30 mouse cellular contexts compared by ENCODE assay signal in the genomic region with DNA sequence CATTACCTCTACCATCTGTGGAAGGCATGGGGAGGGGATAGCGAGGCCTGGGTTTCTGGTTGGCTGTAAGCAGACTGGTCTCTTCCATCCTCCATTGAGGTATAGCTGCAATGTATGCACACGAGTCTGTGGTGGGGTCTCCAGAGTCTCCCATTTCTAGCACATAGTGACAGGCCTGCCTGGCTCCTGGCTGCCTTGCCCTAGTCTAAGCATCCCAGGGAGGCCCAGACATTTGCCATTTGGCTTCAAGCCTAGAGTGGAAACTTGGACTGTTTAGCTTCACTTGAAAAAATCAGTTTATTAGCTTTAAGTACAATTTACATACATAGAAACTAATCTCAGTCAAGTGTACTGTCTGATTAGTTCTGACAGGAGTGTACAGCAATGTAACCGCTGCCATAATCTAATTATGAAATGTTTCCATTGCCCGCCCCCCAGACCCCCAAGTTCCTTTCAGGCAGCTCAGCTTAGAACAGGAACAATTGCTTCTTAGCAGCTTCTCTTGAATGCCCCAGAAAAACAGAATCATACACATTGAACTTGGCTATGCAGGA. TPM values are rescaled to one million over a fixed set of nuclear protein-coding genes. Genes with fewer than 3 reads are reported as not detected.
DNase-seq lines count a peak whose midpoint lies in the region; ATAC-seq and TF ChIP-seq lines count a peak whose summit lies in the region.
"Had no signal": no experiment of that assay in that cellular context is flagged by ENCODE, and none has a peak within 500 bp of the region (broad histone marks: within the 10 kb centered on the region; RNA-seq: fewer than 3 reads in every experiment).

No protein-coding gene starts in this region.

- no peak for TF ChIP-seq CTCF in lung, embryonic 14.5 days (IDR thresholded peaks at IDR 0.05; ENCODE audit: low read depth)
- TF ChIP-seq CTCF in midbrain, postnatal 0 days (IDR thresholded peaks at IDR 0.05) = no peak
- no peak for TF ChIP-seq CTCF in brain, embryonic 14.5 days (IDR thresholded peaks at IDR 0.05; ENCODE audit: borderline replicate concordance, extremely low read depth, insufficient read depth, insufficient read length)

- no peak overlapping the region for H3K4me2 ChIP-seq in lung, embryonic 14.5 days
- no peak overlapping the region for H3K4me2 ChIP-seq in midbrain, postnatal 0 days (ENCODE audit: low read depth, low read length, poor library complexity, severe bottlenecking)
- H3K4me2 ChIP-seq in midbrain, embryonic 15.5 days = no peak overlapping the region
- H3K4me2 ChIP-seq: forebrain, embryonic 13.5 days; heart, embryonic 15.5 days; hindbrain, embryonic 13.5 days; liver, embryonic 11.5 days; neural tube, embryonic 12.5 days; stomach, embryonic 15.5 days had no signal

- H3K27me3 ChIP-seq in lung, embryonic 14.5 days (ENCODE audit: insufficient read depth, low read length) = no peaks in the 10 kb centered on the region
- no peaks in the 10 kb centered on the region for H3K27me3 ChIP-seq in midbrain, postnatal 0 days (ENCODE audit: insufficient read depth, low read length)
- no peaks in the 10 kb centered on the region for H3K27me3 ChIP-seq in midbrain, embryonic 15.5 days (replicated peaks)
- H3K27me3 ChIP-seq: forebrain, embryonic 13.5 days; stomach, embryonic 15.5 days had no signal

- no peaks in the 10 kb centered on the region for H3K9me3 ChIP-seq in lung, embryonic 14.5 days (ENCODE audit: low read depth, low read length)
- H3K9me3 ChIP-seq in midbrain, postnatal 0 days (ENCODE audit: low read length) = no peaks in the 10 kb centered on the region
- H3K9me3 ChIP-seq in midbrain, embryonic 15.5 days = no peaks in the 10 kb centered on the region
- H3K9me3 ChIP-seq: forebrain, embryonic 13.5 days; heart, embryonic 10.5 days; heart, embryonic 15.5 days; hindbrain, embryonic 13.5 days; midbrain, embryonic 10.5 days; neural tube, embryonic 12.5 days; stomach, embryonic 15.5 days had no signal

- H3K36me3 ChIP-seq in lung, embryonic 14.5 days (ENCODE audit: insufficient read depth) = no peaks in the 10 kb centered on the region
- no peaks in the 10 kb centered on the region for H3K36me3 ChIP-seq in midbrain, postnatal 0 days (ENCODE audit: insufficient read depth, low read length)
- H3K36me3 ChIP-seq in midbrain, embryonic 15.5 days (replicated peaks) = no peaks in the 10 kb centered on the region
- H3K36me3 ChIP-seq: heart, embryonic 10.5 days; heart, embryonic 15.5 days; hindbrain, embryonic 13.5 days; midbrain, embryonic 10.5 days; neural tube, embryonic 12.5 days; stomach, embryonic 15.5 days had no signal

- peak; percentile 82; the same call in 1 of the 2 replicates for ATAC-seq in lung, embryonic 14.5 days (ENCODE audit: insufficient read depth)
- ATAC-seq in midbrain, postnatal 0 days (ENCODE audit: low FRiP score) = no peak
- no peak for ATAC-seq in midbrain, embryonic 15.5 days (replicated peaks)
- ATAC-seq: forebrain, embryonic 13.5 days; intestine, embryonic 16.5 days; midbrain, embryonic 16.5 days had no signal

- DNase-seq in lung, embryonic 14.5 days = peak; percentile 79
- DNase-seq in lung, postnatal 25 days (ENCODE audit: low spot score) = no peak
- DNase-seq in midbrain, postnatal 0 days (ENCODE audit: low spot score) = peak; percentile 17
- peak; percentile 14 for DNase-seq in brain, embryonic 14.5 days (ENCODE audit: low read depth)
- DNase-seq in adrenal gland, postnatal 25 days = no peak
- DNase-seq in right cerebral cortex, postnatal 10 days (ENCODE audit: low spot score in 2 of 2) = no peak
- DNase-seq: adrenal gland, adult 2 months; cerebellum, adult 11 months; cerebellum, adult 9-10 months; cerebellum, postnatal 36 days; gastrocnemius, postnatal 25 days; heart, adult 11 months; heart, postnatal 4 days; kidney, adult 8-10 months; kidney, postnatal 4 days; layer of hippocampus, postnatal 36 days; right cerebral cortex, postnatal 25 days had no signal

- WGBS in lung, embryonic 14.5 days = 54% methylated on average over 4 of the region's 4 CpGs
- WGBS in midbrain, postnatal 0 days = 60% methylated on average over 4 of the region's 4 CpGs
- 74% methylated on average over 4 of the region's 4 CpGs for WGBS in midbrain, embryonic 15.5 days

- H3K4me3 ChIP-seq in lung, embryonic 14.5 days (ENCODE audit: low read depth, low read length) = no peak overlapping the region
- H3K4me3 ChIP-seq in midbrain, postnatal 0 days (ENCODE audit: low read depth, low read length) = no peak overlapping the region
- H3K4me3 ChIP-seq in midbrain, embryonic 15.5 days = no peak overlapping the region
- H3K4me3 ChIP-seq: forebrain, embryonic 13.5 days; heart, embryonic 10.5 days; heart, embryonic 15.5 days; hindbrain, embryonic 13.5 days; midbrain, embryonic 10.5 days; myocyte; neural tube, embryonic 12.5 days; stomach, embryonic 15.5 days had no signal

- no peak for TF ChIP-seq POLR2A in brain, embryonic 14.5 days (IDR thresholded peaks at IDR 0.05; ENCODE audit: borderline replicate concordance, extremely low read depth, insufficient read depth, insufficient read length, poor library complexity, severe bottlenecking)

- no peak overlapping the region for H3K27ac ChIP-seq in lung, embryonic 14.5 days (ENCODE audit: low read depth)
- no peak overlapping the region for H3K27ac ChIP-seq in midbrain, postnatal 0 days (ENCODE audit: low read depth, low read length)
- no peak overlapping the region for H3K27ac ChIP-seq in midbrain, embryonic 15.5 days
- H3K27ac ChIP-seq: forebrain, embryonic 13.5 days; heart, embryonic 10.5 days; heart, embryonic 15.5 days; hindbrain, embryonic 13.5 days; kidney, postnatal 0 days; midbrain, embryonic 10.5 days; neural tube, embryonic 12.5 days; stomach, embryonic 15.5 days had no signal

- H3K9ac ChIP-seq in lung, embryonic 14.5 days = no peak overlapping the region
- H3K9ac ChIP-seq in midbrain, postnatal 0 days (replicated peaks; ENCODE audit: low read length, poor library complexity, severe bottlenecking) = no peak overlapping the region
- no peak overlapping the region for H3K9ac ChIP-seq in midbrain, embryonic 15.5 days
- H3K9ac ChIP-seq: forebrain, embryonic 13.5 days; heart, embryonic 15.5 days; hindbrain, embryonic 13.5 days; neural tube, embryonic 12.5 days; stomach, embryonic 15.5 days had no signal

- H3K4me1 ChIP-seq in lung, embryonic 14.5 days (ENCODE audit: insufficient read depth) = no peaks in the 10 kb centered on the region
- no peaks in the 10 kb centered on the region for H3K4me1 ChIP-seq in midbrain, postnatal 0 days (ENCODE audit: insufficient read depth, low read length)
- H3K4me1 ChIP-seq in midbrain, embryonic 15.5 days = no peaks in the 10 kb centered on the region
- H3K4me1 ChIP-seq: forebrain, embryonic 13.5 days; heart, embryonic 10.5 days; heart, embryonic 15.5 days; hindbrain, embryonic 13.5 days; midbrain, embryonic 10.5 days; neural tube, embryonic 12.5 days; stomach, embryonic 15.5 days had no signal

RNA-seq across cellular contexts. Expression of a gene that starts 25.5 kb away (rescaled TPM):
- polyA plus RNA-seq in lung, embryonic 14.5 days (2014; fragmentation: Nextera tagmentation; extraction: Ambion mirVana) = 2.6 and 3.4 TPM in 2 replicates
- 40.3 and 42.3 TPM in 2 replicates for total RNA-seq in midbrain, postnatal 0 days (2014; rRNA removed)
- polyA plus RNA-seq in midbrain, postnatal 0 days (2015; fragmentation: Nextera tagmentation; extraction: Ambion mirVana) = 7.8 and 8.6 TPM in 2 replicates
- 14.9 and 17.3 TPM in 2 replicates for polyA plus RNA-seq in midbrain, embryonic 15.5 days (2015; fragmentation: Nextera tagmentation; extraction: Ambion mirVana)
- 33.0 and 33.4 TPM in 2 replicates for polyA plus RNA-seq in brain, embryonic 14.5 days (2012; rRNA removed)
- 16.8 and 31.8 TPM in 2 replicates for total RNA-seq in adrenal gland, postnatal 25 days (2021)

Comparison
In these comparisons a context has a peak if more than half of its experiments do, and no peak if none do; other contexts are left out.
1. DNase-seq: peak in lung, embryonic 14.5 days (single experiment), midbrain, postnatal 0 days (single experiment) and brain, embryonic 14.5 days (single experiment); none in lung, postnatal 25 days (single experiment), adrenal gland, postnatal 25 days (single experiment) and right cerebral cortex, postnatal 10 days (0 of 2).